Mouse (Mus musculus): ENCODE results near the gene Xk.
"Not testable (repeated sequence)": the region's sequence is repeated elsewhere in the genome, so short reads cannot be mapped to it uniquely, and the experiment has no call there.

The Xk gene

DNA sequence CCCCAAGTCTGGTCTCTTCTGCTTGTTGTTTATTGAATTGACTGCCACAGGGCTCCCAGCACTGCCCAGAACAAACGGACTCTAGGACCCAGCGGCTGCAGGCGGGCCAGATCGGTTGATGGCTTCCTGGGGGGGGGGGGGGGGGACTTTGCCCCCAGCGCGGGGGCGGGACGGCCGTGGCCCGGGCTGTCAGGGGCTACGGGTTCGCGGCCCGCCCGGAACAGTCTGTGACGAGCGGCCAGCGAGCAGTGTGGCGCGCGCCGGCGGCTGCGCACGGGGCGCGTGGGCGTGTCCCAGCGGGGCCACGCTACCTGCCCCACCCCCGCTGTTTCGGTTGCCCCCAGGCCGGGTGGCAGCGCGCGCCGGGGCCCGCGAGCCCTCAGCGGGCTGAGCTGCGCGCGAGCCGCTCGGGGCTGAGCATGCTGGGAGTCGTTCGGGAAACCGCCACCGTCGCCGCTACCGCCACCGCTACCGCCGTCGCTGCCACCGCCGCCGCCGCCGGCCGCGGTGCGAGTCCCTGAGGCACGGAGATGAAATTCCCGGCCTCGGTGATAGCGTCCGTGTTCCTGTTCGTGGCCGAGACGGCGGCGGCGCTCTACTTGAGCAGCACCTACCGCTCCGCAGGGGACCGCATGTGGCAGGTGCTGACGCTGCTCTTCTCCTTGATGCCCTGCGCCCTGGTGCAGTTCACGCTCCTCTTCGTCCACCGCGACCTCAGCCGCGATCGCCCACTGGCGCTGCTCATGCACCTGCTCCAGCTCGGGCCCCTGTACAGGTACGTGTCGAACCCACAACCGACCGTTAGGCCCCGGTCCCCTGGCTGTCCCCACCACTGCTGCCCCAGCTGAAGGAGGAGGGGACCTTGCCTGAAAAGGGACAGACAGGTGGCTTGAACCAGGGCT lies at the start of gene Xk:
Gene Xk, plus strand, starts transcription at position 297 of the 902 bp plus-strand sequence.
- DNase-seq (ENCODE audit: low read depth) = no peak

DNA sequence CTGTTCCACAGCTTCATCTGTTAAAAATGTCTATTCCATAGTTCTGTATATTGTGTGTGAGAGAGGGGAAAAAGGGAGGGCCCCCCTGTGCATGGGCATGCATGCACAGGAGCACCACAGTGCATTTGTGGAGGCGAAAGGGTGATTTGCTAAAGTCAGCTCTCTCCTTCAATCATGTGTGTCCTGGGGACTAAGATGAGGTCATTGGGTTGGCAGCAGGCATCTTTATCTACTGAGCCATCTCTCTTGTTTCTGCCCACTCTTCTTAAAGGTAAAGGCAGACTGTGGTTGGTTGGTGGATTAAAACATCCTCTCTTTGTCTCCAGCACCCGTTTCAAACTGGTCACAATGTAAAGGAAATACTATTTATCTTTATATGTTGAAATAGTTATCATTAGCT lies 45.5 kb upstream of the Xk start:
- DNase-seq (ENCODE audit: low read depth) = no peak

DNA sequence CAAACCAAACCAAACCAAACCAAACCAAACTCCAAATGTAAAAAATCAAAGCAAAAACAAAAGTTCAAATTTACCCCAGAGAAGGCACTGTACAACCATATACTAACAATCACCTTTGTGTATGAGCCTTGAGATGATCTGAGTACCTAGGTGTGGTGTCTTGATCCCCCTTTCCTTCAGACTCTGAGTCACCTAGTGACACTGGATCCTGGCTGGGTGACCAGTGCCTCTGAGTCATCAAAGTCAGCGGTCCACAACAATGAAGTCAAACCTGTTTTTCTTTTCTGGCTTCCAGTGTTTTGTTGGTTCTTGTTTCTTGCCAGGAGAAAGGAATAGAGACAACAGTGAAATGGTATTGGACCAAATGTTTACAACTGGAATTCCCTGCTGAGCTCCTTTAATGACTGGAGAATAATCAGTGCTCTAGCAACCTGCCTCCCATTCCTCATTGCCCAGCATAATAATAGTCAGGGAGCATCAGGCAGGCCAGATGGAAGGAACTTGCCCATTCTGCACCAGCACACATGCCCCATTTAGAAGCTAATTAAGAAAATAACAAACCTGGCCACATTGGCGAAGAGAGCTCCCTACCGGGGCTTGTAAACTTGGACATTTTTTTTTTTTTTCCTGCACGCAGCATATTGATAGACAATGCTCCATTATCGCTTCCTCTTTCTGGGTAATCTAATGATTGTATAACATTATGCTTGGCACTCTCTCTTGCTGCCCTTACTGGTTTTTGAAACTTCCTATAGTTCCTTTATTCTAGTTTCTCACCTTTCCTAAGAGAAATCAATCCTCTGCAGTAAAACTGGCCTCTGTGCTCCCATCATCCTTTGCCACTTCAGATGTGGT lies 31.6 kb upstream of the Xk start:
- no peak for DNase-seq (ENCODE audit: low read depth)

DNA sequence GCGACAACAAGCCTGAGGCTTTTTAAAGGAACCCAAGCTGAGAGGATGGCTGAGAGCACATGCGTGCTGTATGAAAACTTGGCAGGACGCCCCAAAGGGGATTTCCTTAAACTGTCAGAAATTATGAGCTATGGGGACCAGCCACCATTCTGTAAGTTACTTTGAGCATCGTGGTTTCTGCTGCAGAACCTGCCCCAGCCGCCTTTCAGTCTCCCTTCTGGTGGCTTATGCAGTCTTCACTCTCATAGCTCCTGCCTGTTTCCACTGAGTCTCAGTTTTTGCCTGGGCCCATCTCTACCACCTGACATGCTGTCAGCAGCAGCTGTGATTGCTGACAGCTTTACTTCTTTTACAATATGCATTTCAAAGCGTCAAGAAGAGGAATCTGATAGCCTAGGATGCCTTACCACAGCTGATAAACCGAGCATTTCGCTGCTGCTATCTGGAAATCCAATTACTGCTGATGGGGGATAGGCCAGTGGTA lies 29.1 kb upstream of the Xk start:
- no peak for DNase-seq (ENCODE audit: low read depth)

DNA sequence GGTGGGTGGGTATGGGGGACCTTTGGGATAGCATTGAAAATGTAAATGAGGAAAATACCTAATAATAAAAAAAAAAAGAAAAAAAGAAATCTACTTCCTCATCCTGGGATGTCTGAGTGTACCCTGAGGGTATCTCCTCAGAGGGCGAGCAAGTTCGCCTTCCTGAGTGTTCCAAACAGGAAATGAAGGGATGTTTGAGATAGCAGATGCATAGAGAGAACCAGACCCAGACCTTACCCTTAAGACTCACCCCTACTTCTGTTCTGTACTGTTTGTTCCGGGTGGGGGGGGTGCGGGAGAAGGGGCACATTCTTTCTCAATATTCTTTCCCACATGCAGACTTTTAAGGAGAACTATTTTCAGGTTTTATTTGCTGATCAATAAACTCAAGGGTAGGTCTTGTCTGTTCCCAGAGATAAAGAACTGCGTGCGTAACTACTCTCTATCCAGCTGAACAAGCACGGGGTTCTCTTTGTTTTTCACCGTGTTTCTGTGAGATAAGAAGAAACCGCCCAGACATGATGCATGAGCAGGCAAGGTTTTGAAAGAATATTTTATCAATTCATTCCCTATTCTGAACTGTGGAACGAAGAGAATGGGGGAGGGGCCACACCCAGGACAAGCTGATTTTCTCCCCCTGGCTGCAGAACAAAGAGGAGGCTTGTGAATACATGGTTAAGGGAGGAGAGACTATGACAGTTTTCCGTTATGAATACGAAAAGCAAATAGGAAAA lies 27.8 kb upstream of the Xk start:
- peak; percentile 71 for DNase-seq (ENCODE audit: low read depth)

DNA sequence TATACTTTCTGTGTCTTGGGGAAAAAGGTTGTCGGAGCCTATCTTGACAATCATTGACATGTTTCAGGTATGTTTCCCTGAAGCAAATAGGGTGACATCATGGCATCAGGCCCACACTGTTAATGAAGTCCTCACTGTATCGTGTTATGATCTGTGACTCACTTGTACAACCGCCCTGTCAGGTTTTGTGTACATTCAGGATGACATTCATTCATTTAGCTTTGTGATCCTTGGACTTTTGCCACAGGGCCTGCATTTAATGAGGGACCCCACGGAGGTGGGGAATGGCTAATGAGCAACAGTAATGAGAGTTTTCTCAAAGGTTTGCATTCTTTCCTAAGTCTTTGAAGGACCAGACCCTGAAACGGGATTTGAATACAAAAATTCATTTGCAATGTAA lies 23.6 kb upstream of the Xk start:
- no peak for DNase-seq (ENCODE audit: low read depth)

DNA sequence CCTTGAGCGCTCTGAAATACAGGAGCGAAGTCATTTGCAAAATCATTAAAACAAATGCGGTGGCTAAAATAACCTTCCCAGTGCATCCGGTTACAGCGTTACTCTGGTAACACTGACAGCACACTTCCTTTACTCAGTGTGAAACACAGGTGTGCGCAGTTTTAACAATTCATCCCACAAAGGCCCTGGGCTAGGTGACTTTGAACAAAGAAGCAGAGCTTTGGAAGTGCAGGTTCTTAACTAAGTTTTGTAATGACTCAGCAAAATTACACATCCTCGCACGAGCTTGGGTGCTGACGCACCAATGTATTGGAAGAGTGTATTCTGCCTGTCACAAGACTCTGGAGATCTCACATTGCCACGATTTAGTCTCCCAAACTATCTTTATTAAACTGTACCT lies 18.6 kb upstream of the Xk start:
- no peak for DNase-seq (ENCODE audit: low read depth)

DNA sequence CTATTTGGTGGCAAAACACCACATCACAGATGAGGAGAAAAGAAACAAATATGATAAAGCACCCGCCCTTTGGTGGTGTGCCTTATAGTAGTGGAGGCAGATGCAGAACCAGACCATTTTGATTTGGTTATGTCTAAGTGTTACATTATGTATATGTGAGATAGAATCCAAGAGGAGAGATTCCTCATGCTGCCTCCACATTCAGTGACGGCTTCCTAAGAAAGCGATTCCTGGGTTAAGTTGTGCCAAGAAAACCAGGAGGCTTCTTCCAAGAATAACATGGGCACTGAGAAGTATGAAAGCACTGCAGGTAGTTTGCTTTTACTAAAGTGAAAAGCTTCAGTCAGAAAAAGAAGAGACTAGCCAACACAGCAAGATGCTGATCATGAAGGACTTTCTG lies 17.7 kb upstream of the Xk start:
- no peak for DNase-seq (ENCODE audit: low read depth)

DNA sequence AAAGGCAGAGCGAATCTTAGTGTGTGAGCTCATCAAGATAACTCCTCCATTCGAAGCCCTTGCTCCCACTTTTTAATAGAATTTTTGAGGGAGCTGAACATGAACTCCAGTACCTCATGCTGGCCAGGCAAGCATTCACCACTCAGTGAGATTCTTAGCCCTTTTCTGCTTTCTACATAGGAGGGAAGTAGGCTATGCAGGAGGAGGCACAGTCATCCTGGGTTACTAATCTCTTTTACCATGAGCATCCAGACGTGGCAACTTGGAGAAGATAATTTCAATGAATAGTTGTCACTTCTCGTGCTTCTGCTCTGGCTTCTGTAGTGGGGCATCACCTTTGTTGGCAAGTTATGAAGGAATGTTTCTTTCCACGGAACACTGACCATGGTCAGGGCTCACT lies 15.8 kb upstream of the Xk start, which contains the start of gene Gm14862:
Gene Gm14862, minus strand, starts transcription at position 134 of the 400 bp plus-strand sequence.
- DNase-seq (ENCODE audit: low read depth) = no peak

DNA sequence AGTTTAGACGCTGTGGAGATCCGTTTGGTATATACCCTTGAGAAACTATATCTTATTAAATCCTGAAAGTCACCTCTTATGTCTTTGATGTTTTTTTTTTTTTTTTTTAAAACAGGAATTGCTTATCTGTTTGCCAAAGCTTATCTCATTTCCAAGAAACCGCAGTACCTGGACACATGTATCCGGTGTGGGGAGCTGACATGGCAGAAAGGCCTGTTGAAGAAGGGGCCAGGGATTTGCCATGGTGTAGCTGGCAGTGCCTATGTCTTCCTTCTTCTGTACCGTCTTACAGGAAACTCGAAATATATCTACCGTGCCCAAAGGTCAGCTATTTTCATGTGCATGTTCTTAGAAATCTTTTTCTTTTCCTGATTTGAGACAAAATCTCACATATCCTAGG lies 14.7 kb upstream of the Xk start:
- no peak for DNase-seq (ENCODE audit: low read depth)

DNA sequence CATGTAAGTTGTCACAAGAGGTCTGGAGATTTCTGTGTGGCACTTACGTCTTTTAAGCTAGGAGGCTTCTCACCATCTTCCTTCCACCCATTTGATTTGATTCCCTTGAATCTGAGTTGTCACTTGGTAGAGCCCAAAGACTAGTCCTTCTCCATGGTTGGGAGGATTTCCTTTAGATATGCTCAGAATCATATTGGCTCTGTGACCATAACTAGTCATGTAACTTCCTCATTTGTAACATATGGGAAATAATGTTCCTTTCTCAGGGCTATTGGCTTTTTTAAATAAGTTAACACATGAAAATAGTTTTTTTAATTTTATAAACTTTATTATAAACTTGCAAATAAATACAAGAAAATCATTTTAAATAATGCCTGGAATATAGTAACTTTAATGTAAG lies 13.3 kb upstream of the Xk start:
- no peak for DNase-seq (ENCODE audit: low read depth)

DNA sequence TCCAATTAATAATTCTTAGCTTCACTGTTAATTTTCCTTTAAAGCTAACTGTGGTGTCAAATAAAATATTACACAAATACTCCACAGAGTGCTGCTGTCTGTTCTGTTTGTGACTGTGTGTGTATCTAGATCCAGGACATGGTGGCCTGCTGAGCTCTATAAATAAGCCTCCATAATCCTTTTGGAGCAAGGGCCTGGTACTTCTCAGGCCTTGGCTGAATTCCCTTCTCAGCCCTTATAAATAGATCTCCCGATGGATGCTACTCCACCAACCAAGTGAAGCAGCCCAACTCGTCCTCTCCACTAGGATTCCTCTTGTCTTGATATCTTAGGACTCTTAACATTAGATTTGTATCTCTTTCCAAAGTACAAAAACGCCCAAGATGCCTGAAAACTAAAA lies 1.4 kb upstream of the Xk start:
- DNase-seq (ENCODE audit: low read depth) = no peak

DNA sequence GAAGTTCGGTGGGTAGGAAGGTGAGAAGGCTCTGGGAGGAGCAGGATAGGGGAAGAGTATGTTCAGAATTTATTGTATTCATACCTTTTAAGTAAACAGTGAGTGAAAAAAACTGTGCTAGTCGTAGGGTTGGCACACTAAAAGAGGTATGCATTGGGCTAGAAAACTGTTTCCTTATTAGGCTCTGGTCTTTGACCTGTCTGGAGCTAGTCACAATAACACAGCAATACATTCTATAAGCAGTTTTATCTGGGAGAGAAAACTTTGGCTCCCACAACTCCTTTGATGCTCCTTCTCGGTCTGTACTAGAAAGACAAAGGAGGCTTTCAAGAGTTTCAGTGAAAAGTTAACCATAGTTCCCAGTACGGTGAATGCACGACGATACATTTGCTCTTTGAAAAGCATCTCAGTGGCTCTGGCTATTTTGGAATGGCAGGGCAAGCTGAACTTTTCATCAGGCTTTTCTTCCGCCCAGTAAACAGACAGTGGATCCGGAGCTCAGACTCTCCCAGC lies 553 bp upstream of the Xk start:
- no peak for DNase-seq (ENCODE audit: low read depth)

DNA sequence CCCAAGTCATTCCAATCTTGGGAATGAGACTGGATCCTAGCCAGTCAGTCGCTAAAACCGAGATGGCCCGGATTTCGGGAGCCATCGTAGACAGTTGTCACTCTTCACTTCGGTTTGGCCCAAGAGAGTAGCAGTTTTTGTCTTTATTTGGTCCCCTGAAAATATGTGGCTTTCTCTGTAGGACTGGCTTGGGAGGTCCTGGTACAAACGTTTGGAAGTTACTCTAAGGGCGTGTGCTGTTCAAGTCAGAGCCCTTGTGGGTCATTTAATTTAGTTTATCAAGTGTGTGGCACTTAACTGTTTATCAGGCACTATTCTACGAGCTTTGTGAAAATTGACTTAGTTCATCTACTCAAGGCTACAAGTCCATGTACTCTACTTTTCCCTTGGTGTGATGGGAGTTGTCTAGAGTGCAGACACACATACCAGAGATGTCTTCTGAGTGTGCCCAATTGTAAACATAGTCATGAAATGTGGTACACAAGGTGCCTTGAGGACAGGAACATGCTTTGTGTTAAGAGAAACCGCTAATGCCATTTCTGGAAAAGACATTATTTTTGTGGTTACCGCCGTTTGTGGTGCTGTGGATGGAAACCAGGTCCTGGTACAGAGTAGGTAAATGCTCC lies 934 bp downstream of the Xk start:
- DNase-seq (ENCODE audit: low read depth) = no peak

DNA sequence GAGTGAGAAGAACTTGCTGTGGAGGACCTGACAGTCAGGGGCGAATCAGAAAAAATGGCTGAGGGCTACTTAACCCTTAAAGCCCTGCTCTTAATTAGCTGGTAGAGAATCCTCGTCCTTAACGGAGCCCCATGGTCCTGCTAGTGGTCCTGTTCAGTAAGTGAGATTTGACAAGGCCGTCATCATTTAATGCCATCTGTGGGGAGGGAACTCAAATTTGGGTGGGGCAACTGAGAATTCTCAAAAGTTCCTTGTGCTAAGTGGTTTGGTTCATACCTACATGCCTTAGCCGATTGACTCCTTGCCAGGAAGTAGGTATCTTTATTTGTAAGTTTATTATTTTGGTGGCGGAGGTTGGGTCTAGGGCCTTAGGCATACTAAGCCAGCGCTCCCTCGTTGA lies 1.8 kb downstream of the Xk start:
- DNase-seq (ENCODE audit: low read depth) = no peak

DNA sequence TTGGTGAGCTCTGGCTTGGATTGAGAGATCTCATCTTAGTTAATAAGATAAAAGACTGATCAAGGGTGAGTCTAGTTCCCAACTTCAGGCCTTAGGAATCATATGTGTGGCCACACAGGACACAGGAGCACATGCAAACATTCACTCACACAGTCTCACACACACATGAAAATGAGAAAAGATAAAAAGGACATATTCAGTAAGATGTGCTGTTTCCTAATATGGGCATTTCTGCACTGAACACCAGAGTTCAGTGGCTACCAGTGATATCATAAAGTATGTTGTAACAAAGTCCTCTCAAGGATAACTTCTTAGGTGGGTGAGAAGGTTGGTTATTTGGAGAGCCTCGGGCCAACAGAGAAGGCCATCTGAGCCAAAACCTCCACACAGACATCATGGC lies 10.9 kb downstream of the Xk start, which contains the start of gene H2al1m:
Gene H2al1m, plus strand, starts transcription at position 301 of the 400 bp plus-strand sequence.
- not testable (repeated sequence) for DNase-seq (ENCODE audit: low read depth)

DNA sequence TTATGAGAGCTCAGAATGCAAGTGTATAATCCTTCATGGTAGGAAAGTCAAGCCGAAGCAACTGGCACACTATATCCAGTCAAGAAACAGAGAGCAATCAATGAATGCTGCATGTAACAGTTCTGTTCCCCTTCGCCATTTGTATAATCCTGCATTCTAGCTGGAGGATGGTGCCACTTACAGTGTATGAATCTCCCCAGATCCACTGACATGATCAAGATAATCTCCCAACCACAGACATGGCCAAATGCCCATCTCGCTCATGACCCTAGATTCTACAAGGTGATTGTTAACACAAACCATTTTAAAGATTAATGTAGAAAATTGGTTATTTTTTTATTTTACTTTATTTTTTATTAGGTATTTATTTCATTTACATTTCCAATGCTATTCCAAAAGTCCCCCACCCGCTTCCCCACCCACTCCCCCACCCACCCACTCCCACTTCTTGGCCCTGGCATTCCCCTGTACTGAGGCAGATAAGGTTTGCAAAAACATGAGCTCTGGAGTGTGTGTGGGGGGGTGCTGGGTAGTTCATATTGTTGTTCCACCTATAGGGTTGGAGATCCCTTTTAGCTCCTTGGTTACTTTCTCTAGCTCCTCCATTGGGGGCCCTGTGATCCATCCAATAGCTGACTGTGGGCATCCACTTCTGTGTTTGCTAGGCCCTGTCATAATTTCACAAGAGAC lies 20.7 kb downstream of the Xk start:
- DNase-seq (ENCODE audit: low read depth) = not testable (repeated sequence)

DNA sequence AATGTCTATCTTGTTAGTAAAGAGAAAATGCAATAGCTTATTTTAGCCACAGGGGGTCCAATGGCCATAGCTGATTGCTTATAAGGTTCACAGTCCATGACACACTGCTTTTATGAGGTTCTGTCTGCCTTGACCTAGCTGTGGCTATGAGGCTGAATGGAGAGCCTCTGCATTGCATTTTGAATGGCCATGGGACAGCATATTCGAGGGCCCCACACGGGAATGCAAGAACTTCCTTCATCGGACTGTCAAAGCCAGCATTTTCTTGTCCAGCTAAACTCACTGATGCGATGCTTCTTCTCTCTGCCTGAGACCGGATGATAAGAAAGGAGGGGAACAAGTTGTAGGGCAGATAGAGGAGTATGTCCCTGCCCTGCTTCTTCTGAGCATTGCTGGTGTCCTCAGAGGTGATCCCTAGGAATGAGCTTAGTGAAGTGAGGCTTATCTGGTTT lies 25.9 kb downstream of the Xk start:
- DNase-seq (ENCODE audit: low read depth) = peak; percentile 76

DNA sequence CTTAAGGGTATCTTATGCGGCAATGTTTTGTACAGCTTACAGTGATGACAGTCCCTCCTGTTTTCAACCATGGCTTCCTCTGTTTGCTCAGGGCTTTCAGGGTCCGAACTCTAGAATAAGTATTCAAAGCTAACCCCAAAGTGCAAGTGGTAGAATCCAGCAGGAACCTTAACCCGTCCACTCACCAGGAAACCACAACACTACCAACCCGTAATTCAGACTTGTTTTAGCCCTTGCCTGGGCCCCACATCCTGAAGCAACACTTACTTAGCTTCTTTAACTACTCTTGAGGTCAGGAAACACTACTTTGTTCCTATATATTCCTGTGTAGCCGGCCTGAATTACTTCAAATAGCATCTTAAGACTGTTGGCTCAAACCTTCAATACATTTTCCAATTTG lies 30.2 kb downstream of the Xk start:
- no peak for DNase-seq (ENCODE audit: low read depth)

DNA sequence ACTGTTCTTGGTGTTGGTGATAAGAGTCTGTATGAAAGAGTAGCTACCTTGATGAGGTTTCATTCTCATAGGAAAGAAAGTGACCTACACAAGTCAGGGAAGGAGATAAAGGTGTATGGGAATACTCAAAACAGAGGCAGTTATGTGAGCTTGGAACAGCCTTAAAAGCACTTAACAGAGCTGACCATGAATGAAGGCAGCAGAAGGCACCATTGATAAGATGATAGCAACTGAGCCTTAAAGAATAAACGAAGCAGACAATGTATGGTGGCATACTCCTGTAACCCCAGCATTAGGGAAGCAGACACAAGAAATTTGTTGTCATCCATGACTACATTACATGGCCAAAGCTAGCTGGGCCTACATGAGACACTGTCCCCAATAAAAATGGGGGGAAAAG lies 30.9 kb downstream of the Xk start:
- DNase-seq (ENCODE audit: low read depth) = no peak

DNA sequence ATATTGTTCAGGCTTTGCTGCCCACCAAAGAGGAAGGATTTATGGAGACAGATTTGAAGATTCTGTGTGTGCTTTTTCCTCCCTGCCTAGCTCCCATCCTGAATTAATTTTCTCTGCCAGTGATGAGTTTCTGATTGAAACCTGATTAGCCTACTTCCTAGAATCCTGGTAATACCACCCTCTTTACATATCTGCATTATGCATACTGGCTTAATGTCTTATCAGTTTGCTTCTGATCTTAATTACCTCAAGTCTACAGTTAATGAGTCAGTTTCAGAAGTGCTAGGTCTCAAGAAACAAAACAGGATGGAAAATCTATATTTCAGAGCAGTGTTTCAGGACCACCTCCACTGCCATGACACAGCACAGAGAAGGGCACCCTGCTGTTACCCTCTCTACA lies 43.9 kb downstream of the Xk start:
- not testable (repeated sequence) for DNase-seq (ENCODE audit: low read depth)

All from c-Kit-positive CD71-positive TER-119-negative erythroid progenitor cells, embryonic 14.5 days (primary cell).